Mouse (Mus musculus) ES-Bruce4 (cell line): Measurements from ENCODE around the gene Spdye4b.

Source experiments
- CTCF ChIP-seq: IDR thresholded peaks from one replicate; pipeline ENCODE4 v1.8.1; 2011; ENCODE audit warnings: low read depth, low read length
- EP300 ChIP-seq: IDR thresholded peaks from 2 replicates; pipeline ENCODE4 v1.6.1; 2011; ENCODE audit warnings: low read depth, low read length; ENCODE audit not compliant: insufficient read depth
- POLR2A ChIP-seq: IDR thresholded peaks from one replicate; pipeline ENCODE4 v1.8.1; 2011; ENCODE audit warnings: low read length; ENCODE audit not compliant: insufficient read depth

GRCm38 (mm10) chr5:143165508-143166070 lies 15.2 kb upstream of the Spdye4b start:
- TF ChIP-seq CTCF: no peak
- TF ChIP-seq POLR2A: peak; percentile 80
- peak; percentile 56; the same call in 1 of the 2 replicates for TF ChIP-seq EP300
